Mouse (Mus musculus) erythroblast, embryonic 14.5 days (primary cell): ENCODE measurements around the gene Chn1.

Experiments used
- GATA1 ChIP-seq: IDR thresholded peaks from 2 replicates; pipeline ENCODE4 v1.6.1; 2012; ENCODE audit warnings: low read length, inconsistent platforms, mixed read lengths
- TAL1 ChIP-seq: IDR thresholded peaks from 3 replicates; pipeline ENCODE4 v1.6.1; 2012; ENCODE audit warnings: low read length, inconsistent platforms, mixed read lengths

- TF ChIP-seq GATA1 (no peak), TAL1 (no peak)
These were observed 119.5 kb downstream of the Chn1 start for GRCm38 (mm10) chr2:73655663-73656062.
